ENCODE assay signal across 30 mouse cellular contexts in the genomic region with DNA sequence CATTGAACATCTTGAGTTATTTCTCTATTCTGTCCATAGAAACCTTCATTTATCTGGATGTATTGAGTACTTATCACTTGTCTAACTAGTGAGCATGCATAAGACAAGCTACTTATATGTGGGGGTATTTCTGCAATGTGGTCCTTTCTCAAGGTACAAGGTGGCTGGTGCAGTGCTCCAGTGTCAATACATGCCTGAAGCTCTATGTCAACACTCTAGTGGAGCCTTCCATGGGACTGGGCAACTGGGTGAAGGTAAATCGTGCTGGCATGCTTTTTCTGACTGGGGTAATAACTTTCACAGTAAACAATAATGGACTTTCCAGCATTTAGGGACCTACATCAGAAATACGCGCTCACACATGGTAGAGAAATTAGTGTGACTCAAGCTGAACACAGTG.
"Had no signal": no experiment of that assay in that cellular context is flagged by ENCODE, and none has a peak within 500 bp of the region (broad histone marks: within the 10 kb centered on the region; RNA-seq: fewer than 3 reads in every experiment).

No protein-coding gene starts in this region.

- H3K36me3 ChIP-seq: limb, embryonic 10.5 days; limb, embryonic 12.5 days; limb, embryonic 13.5 days; limb, embryonic 15.5 days; liver, embryonic 13.5 days; liver, embryonic 15.5 days; lung, embryonic 15.5 days; midbrain, embryonic 10.5 days; midbrain, embryonic 12.5 days; midbrain, embryonic 13.5 days; midbrain, embryonic 15.5 days; neural tube, embryonic 12.5 days; neural tube, embryonic 13.5 days had no signal

- H3K27me3 ChIP-seq: limb, embryonic 12.5 days; limb, embryonic 13.5 days; limb, embryonic 15.5 days; liver, embryonic 13.5 days; liver, embryonic 15.5 days; lung, embryonic 15.5 days; megakaryocyte, embryonic 14.5 days; midbrain, embryonic 12.5 days; midbrain, embryonic 13.5 days; midbrain, embryonic 15.5 days; neural tube, embryonic 12.5 days; neural tube, embryonic 13.5 days had no signal

- H3K4me3 ChIP-seq: left cerebral cortex, adult 2 months; limb, embryonic 10.5 days; limb, embryonic 12.5 days; limb, embryonic 13.5 days; limb, embryonic 15.5 days; liver, embryonic 13.5 days; liver, embryonic 15.5 days; lung, embryonic 15.5 days; megakaryocyte, embryonic 14.5 days; midbrain, embryonic 10.5 days; midbrain, embryonic 12.5 days; midbrain, embryonic 13.5 days; midbrain, embryonic 15.5 days; myocyte; neural tube, embryonic 12.5 days; neural tube, embryonic 13.5 days had no signal

- H3K9ac ChIP-seq: limb, embryonic 12.5 days; limb, embryonic 13.5 days; limb, embryonic 15.5 days; liver, embryonic 13.5 days; liver, embryonic 14.5 days; liver, embryonic 15.5 days; lung, embryonic 14.5 days; lung, embryonic 15.5 days; midbrain, embryonic 12.5 days; midbrain, embryonic 13.5 days; midbrain, embryonic 15.5 days; neural tube, embryonic 12.5 days; neural tube, embryonic 13.5 days had no signal

- ATAC-seq: lung, postnatal 0 days; midbrain, embryonic 13.5 days; midbrain, embryonic 15.5 days; midbrain, embryonic 16.5 days had no signal

- H3K4me2 ChIP-seq: limb, embryonic 12.5 days; limb, embryonic 13.5 days; limb, embryonic 15.5 days; liver, embryonic 13.5 days; liver, embryonic 15.5 days; lung, embryonic 14.5 days; lung, embryonic 15.5 days; midbrain, embryonic 11.5 days; midbrain, embryonic 12.5 days; midbrain, embryonic 13.5 days; midbrain, embryonic 15.5 days; neural tube, embryonic 12.5 days; neural tube, embryonic 13.5 days had no signal

- H3K4me1 ChIP-seq: limb, embryonic 10.5 days; limb, embryonic 12.5 days; limb, embryonic 13.5 days; limb, embryonic 15.5 days; liver, embryonic 13.5 days; liver, embryonic 15.5 days; lung, embryonic 15.5 days; megakaryocyte, embryonic 14.5 days; midbrain, embryonic 10.5 days; midbrain, embryonic 12.5 days; midbrain, embryonic 13.5 days; midbrain, embryonic 15.5 days; neural tube, embryonic 12.5 days; neural tube, embryonic 13.5 days had no signal

- H3K9me3 ChIP-seq: limb, embryonic 10.5 days; limb, embryonic 12.5 days; limb, embryonic 13.5 days; limb, embryonic 15.5 days; liver, embryonic 13.5 days; liver, embryonic 15.5 days; lung, embryonic 15.5 days; megakaryocyte, embryonic 14.5 days; midbrain, embryonic 10.5 days; midbrain, embryonic 12.5 days; midbrain, embryonic 13.5 days; neural tube, embryonic 12.5 days; neural tube, embryonic 13.5 days had no signal

- H3K27ac ChIP-seq: left cerebral cortex, adult 2 months; limb, embryonic 10.5 days; limb, embryonic 12.5 days; limb, embryonic 13.5 days; limb, embryonic 15.5 days; liver, embryonic 14.5 days; liver, embryonic 15.5 days; lung, embryonic 15.5 days; macrophage; midbrain, embryonic 10.5 days; midbrain, embryonic 12.5 days; midbrain, embryonic 13.5 days; midbrain, embryonic 15.5 days; neural tube, embryonic 12.5 days; neural tube, embryonic 13.5 days had no signal

- DNase-seq: left cerebral cortex, postnatal 4 days; liver, embryonic 13.5 days; lung, adult 18-20 months; lung, adult 2 months; lung, embryonic 14.5 days; lung, postnatal 10 days; lung, postnatal 14 days; lung, postnatal 36 days; lung, postnatal 4 days; midbrain, embryonic 14.5 days had no signal
